Mouse (Mus musculus) Patski (cell line): ENCODE data around the gene Ccdc63. TPM values are rescaled to one million over a fixed set of nuclear protein-coding genes. Genes with fewer than 3 reads are reported as not detected.
A peak's percentile ranks its signal among the peaks of the same experiment; 100 is the strongest.

Experiments
- ATAC-seq: fragments of 100-300 bp; one replicate; pipeline ENCODE4 v1.8.0; 2021
- CTCF ChIA-PET: fragments of 350-600 bp; sonication (Branson Sonifier 250); formaldehyde crosslinking; loops from one replicate; lab custom pipeline; 2022; ENCODE audit warnings: inconsistent platforms; lab: Charles Lee
- POLR2A ChIA-PET: fragments of 350-600 bp; sonication (Branson Sonifier 250); formaldehyde crosslinking; loops from one replicate; lab custom pipeline; 2022; ENCODE audit warnings: antibody characterized with exemption, inconsistent platforms; lab: Charles Lee
- DNase-seq: peaks from one replicate; pipeline ENCODE4 v3.0.0-alpha.2; 2011; ENCODE audit warnings: low read depth, low spot score
- H3K27me3 ChIP-seq: fragments of 371-371 bp; one replicate; pipeline ENCODE4 v1.5.1; 2021
- CTCF ChIP-seq: fragments of 100-300 bp; IDR thresholded peaks from one replicate; pipeline ENCODE4 v1.5.1; 2021
- in situ Hi-C: fragments of 300-500 bp; cut with MboI; formaldehyde crosslinking; loops from 3 replicates; pipeline ENCODE4 v1.11.1; 2018; ENCODE audit warnings: low pct_unique_long_range_greater_than_20kb, mixed read lengths
- polyA plus RNA-seq: library from polyadenylated mRNA; unstranded; gene quantifications from one replicate; pipeline ENCODE4 v1.2.3, GENCODE M21; 2021

Ccdc63 gene
- polyA plus RNA-seq, 1 experiment from 2014 or later = not detected

DNA sequence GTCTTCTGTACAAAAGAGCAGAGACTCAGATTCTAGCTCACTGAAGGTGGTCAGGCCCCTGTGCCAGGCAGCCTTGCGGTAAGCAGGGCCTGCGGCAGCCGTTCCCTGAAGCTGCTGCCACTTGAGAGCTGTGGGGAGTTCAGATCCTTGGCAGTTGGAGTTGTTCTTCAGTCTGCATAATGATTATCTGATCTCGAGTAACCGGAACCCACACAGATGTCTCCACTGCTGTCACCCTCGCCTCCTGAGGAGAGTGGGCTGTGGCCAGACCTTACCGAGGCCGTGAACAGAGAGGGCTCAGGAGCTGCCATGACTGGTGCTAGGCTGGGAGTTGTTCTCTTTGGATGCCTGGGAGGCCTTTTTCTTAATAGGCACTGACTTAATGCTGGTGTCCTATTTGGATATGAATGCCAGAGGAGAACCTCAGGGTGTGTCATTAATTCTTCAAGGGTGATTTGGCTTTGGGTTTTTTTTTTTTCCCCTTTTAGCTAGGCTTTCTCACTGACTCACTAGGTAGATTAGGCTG lies 26.1 kb upstream of the Ccdc63 start:
- ATAC-seq (peak; percentile 68), DNase-seq (peak; percentile 83)
- in situ Hi-C loops = loop anchor here (25.0 kb wide), 1 partner anchor 971 kb away; the partner anchor contains the start of genes Rhof and Setd1b
- no peak for TF ChIP-seq CTCF
- POLR2A ChIA-PET = interaction anchor here (1.3 kb wide), 1 partner anchor 32 kb away, joined by 5 read pairs; no protein-coding TSS in a partner anchor
- CTCF ChIA-PET = interaction anchor here (1.2 to 1.3 kb wide), 2 partner anchors 20 to 35 kb away, joined by 3 read pairs; no protein-coding TSS in a partner anchor
- no peaks in the 10 kb centered on the region for H3K27me3 ChIP-seq

DNA sequence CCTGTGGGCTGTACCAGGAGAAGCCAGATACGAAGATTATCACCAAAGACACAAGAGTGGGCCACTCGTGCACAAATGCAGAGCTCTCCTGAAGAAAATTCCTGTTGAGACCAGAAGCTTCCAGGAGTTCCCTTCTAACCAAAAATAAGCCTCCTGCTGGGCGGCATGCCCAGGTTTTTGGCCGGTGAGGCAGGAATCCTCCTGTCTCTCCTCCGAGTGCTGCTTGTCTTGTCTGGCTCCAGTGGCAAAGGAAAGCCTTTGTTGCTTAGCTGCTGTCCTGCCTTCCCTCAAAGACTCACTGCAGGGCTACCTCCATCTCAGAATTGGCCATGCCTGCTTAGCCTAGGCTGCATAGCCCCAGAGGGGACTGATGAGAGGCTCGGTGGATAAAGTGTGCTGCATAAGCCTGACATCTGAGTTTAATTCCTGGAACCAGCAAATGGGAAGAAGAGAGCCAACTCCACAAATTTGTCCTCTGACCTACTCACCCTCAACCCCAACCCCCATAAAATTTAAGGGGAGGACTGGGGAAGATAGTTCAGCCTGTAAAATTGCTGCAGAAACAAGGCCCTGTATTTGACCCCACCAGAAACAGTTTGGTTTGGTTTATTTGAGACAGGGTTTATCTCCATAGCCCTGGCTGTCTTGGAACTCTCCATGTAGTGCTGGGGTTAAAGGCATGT lies 24.8 kb upstream of the Ccdc63 start:
- POLR2A ChIA-PET = interaction anchor here (0.9 to 1.0 kb wide), 2 partner anchors 10 to 113 kb away, joined by 3 to 5 read pairs; no protein-coding TSS in a partner anchor
- H3K27me3 ChIP-seq = no peaks in the 10 kb centered on the region
- in situ Hi-C loops = loop anchor here (25.0 kb wide), 1 partner anchor 972 kb away; the partner anchor contains the start of genes Rhof and Setd1b
- no peak for DNase-seq
- TF ChIP-seq CTCF = no peak
- CTCF ChIA-PET = interaction anchor here (0.6 to 1.7 kb wide), 2 partner anchors 36 to 181 kb away, joined by 3 to 5 read pairs; no protein-coding TSS in a partner anchor
- ATAC-seq = no peak

DNA sequence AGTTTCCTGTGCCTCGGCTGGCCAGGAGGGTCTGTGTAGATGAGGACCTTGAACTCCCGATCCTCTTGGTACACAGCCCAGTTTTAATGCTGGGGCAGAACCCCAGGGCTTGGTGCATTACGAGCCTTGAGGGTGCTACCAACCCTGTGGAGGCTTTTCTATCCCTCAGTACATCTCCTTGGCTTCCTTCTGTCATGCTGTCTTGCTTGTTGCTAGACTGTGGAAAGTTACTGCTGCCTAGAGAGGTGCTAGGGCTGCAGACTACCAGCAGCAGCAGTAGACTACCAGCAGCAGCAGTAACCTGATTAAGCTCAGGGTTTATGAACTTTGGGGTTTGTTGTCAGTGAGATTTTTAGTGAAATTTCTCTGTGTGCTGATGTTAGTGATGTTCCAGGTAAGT lies 23.4 kb upstream of the Ccdc63 start:
- POLR2A ChIA-PET = interaction anchor here (1.8 kb wide), 1 partner anchor 22 kb away, joined by 4 read pairs; no protein-coding TSS in a partner anchor
- in situ Hi-C loops = loop anchor here (25.0 kb wide), 1 partner anchor 973 kb away; the partner anchor contains the start of genes Rhof and Setd1b

DNA sequence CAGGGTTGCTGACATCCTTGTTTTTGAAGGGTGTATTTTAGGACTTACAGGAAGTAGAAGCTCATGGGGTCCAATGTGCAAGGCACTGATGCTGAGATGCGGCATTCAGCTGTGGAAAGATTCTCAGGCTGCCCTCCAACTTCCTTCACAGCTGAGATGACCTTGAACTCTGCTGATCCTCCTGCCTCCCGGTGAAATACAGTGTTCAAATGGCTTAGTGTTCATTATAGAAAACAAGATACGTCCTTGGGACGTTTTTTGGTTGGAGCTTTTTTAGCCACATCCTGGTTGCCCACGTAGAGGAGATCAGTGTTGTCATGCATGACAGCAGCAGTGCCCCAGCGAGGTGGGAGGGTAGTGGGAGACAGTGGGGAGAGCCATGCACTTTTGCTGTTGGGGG lies 22.6 kb upstream of the Ccdc63 start:
- POLR2A ChIA-PET = interaction anchor here (0.6 to 1.8 kb wide), 4 partner anchors 8 to 125 kb away, joined by 3 to 4 read pairs (median 3); no protein-coding TSS in a partner anchor
- ATAC-seq (no peak), DNase-seq (no peak)
- no peaks in the 10 kb centered on the region for H3K27me3 ChIP-seq
- no peak for TF ChIP-seq CTCF
- CTCF ChIA-PET = interaction anchor here (0.8 to 1.4 kb wide), 4 partner anchors 21 to 32 kb away, joined by 3 to 4 read pairs (median 3); no protein-coding TSS in a partner anchor
- in situ Hi-C loops = loop anchor here (25.0 kb wide), 1 partner anchor 974 kb away; the partner anchor contains the start of genes Rhof and Setd1b

More for the DNA sequence above, 23.4 kb upstream of the Ccdc63 start:
- DNase-seq (no peak), ATAC-seq (no peak)
- CTCF ChIA-PET = interaction anchor here (1.2 to 1.4 kb wide), 4 partner anchors 10 to 33 kb away, joined by 3 to 4 read pairs (median 3); no protein-coding TSS in a partner anchor
- no peaks in the 10 kb centered on the region for H3K27me3 ChIP-seq
- TF ChIP-seq CTCF = no peak

DNA sequence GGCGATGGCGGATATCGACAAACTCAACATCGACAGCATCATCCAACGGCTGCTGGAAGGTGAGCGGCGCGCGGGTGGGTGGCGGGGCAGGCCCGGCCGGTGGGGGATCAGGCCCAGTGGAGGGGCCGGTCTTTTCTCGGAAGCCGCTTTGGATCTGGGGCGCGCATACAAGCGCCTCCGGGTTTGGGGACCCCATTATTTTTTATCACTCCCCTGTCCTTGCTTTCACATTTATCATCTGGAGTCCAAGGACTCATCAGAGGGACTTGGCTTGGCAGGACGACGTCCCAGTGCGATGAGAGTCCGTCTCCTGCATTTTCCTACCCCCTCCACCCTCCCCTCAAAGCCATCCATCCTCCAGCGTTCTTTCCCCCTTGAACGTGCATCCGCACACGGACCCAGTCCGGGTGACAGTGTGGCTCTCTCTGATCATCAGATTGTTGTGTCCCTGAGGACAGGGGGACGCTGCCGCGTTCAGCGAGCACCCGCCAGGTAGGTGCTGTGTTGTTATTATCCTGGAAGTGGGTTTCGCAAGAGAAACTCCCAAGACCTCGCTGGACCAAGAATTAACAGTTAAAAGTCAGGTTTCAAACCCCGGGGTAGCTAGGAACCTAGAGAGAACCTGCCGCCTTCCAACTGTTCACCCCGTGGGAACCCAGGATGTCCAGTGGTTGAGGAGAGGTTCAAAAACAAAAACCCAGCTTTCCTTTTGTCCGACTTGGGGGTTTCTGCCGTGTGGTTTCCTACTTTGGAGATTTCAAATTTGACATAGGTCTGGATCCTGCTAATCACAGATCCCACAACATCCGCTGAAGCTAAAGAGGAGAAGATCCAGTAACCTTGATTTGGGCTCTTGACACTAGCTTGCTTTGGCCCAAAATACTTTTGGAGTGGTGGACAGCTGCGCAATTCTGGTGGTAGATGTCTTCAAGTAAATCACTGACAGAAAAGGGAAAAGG lies 18.2 kb upstream of the Ccdc63 start:
- DNase-seq (no peak), ATAC-seq (no peak)
- CTCF ChIA-PET = no interaction called here
- H3K27me3 ChIP-seq = no peaks in the 10 kb centered on the region
- TF ChIP-seq CTCF = no peak
- POLR2A ChIA-PET = interaction anchor here (0.7 to 0.8 kb wide), 2 partner anchors 10 to 12 kb away, joined by 3 to 4 read pairs; no protein-coding TSS in a partner anchor
- in situ Hi-C loops = loop anchor here (25.0 kb wide), 1 partner anchor 978 kb away; the partner anchor contains the start of genes Rhof and Setd1b

DNA sequence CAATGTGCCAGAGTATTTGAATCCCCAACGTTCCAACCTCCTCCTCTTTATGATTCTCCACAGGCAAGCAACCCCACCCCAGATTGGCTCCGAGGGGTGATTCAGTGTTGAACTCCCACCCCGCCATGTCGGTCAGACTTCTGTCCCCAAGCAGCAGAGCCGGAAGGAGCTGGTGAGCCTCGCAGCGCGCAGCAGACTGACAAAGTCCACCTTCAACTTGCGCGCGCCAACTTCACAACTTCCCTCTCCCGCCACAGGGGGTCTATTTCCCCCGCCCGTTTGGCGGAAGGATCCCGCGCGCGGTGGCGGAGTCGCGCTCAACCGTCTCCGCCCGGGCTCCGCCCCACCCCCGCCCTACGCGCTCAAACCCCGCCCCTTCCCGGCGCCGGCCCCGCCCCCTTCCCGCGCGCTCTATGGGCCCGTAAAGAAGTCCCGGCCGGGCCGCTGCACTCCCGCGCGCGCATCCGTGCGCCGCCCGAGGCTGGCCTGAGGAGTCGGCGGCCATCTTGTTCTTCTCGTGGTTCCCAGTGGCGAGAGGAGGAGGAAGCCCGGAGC lies 17.3 kb upstream of the Ccdc63 start, which contains the start of gene Ppp1cc:
Gene Ppp1cc (plus strand): TSS at position 452 of the 555 bp plus-strand sequence.
- in situ Hi-C loops = loop anchor here (25.0 kb wide), 1 partner anchor 979 kb away; the partner anchor contains the start of genes Rhof and Setd1b
- ATAC-seq = peak; percentile 68
- ChIA-PET CTCF (no interaction called here), POLR2A (interaction anchor here (0.9 to 1.4 kb wide), 2 partner anchors 11 to 17 kb away, joined by 3 read pairs; no protein-coding TSS in a partner anchor)
- H3K27me3 ChIP-seq = no peaks in the 10 kb centered on the region
- no peak for TF ChIP-seq CTCF
- peak; percentile 46 for DNase-seq

DNA sequence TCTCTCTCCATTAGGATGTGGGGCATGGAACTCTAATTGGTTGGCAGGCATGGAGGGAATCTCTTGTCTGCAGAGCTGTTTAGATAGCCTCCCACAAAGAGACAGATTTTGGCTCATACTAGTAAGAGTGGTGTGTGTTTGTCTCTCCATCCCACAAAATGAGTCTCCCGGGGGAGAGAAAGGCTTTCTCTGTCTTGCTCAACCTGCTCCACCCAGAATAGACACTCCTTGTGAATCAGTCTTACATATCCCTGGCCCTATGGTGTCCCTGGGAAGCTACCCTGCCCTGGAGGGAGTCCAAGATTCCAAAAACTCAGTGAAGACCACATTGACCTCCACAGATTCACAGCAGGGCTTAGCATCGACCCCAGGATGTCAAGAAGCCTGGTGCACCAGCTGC lies 15.9 kb upstream of the Ccdc63 start:
- H3K27me3 ChIP-seq = no peaks in the 10 kb centered on the region
- peak; percentile 40 for ATAC-seq
- TF ChIP-seq CTCF = no peak
- ChIA-PET CTCF (interaction anchor here (0.9 to 3.2 kb wide), 5 partner anchors 14 to 29 kb away, joined by 3 to 13 read pairs (median 4); no protein-coding TSS in a partner anchor), POLR2A (interaction anchor here (1.2 to 1.7 kb wide), 2 partner anchors 9 to 20 kb away, joined by 3 to 5 read pairs; no protein-coding TSS in a partner anchor)
- DNase-seq = peak; percentile 95
- in situ Hi-C loops = loop anchor here (25.0 kb wide), 1 partner anchor 981 kb away; the partner anchor contains the start of genes Rhof and Setd1b

DNA sequence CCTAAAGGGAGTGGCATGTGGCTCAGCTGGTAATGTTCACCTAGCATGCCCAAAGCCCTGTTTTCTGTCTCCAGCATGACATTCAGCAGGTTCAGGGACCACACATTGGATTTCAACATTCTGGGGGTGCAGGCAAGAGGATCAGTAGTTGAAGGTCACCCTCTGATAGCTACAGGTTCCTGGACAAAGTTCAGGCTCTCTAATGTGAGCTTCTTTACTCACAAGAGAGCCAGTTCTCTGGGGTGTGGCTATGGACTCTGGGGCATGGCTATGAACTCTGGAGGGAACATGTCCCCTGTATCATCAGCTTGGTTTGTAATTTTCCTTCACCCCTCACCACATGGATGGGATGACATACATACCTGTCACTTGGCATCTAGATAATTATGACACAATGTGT lies 15.0 kb upstream of the Ccdc63 start:
- DNase-seq = no peak
- no peak for ATAC-seq
- ChIA-PET POLR2A (interaction anchor here (0.5 to 1.7 kb wide), 4 partner anchors 10 to 236 kb away, joined by 3 to 5 read pairs (median 4); partner anchors contain the start of gene Arpc3), CTCF (interaction anchor here (1.0 to 3.2 kb wide), 5 partner anchors 12 to 24 kb away, joined by 3 to 13 read pairs (median 5); no protein-coding TSS in a partner anchor)
- no peaks in the 10 kb centered on the region for H3K27me3 ChIP-seq
- in situ Hi-C loops = loop anchor here (25.0 kb wide), 1 partner anchor 982 kb away; the partner anchor contains the start of genes Rhof and Setd1b
- TF ChIP-seq CTCF = no peak
